ENCODE assay signal across 9 mouse cellular contexts in the genomic region with DNA sequence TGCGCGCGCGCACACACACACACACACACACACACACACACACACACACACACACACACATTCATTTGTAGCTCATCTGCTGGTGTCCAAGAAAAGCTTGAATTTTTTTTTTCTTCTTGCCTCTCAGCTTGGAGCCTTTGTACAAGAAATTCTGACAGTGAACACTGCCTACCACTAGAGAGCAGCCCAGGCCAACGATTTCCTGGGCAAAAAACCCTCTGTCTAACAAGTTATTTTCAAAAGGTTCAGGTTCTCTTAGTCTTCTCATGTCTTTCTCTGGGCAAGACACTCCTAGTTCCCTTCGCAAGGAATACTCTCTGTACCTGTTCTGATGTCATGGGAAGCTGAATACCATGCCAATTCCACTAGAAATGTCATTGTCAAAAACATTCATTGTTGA.
A peak's percentile ranks its signal among the peaks of the same experiment; 100 is the strongest.
DNase-seq lines count a peak whose midpoint lies in the region; ATAC-seq and TF ChIP-seq lines count a peak whose summit lies in the region.
"Had no signal": no experiment of that assay in that cellular context is flagged by ENCODE, and none has a peak within 500 bp of the region (broad histone marks: within the 10 kb centered on the region; RNA-seq: fewer than 3 reads in every experiment).

No protein-coding gene starts in this region.

- no peak overlapping the region for H3K27ac ChIP-seq in heart, postnatal 0 days (ENCODE audit: low read depth)
- no peak overlapping the region for H3K27ac ChIP-seq in heart, embryonic 10.5 days
- H3K27ac ChIP-seq in forebrain, embryonic 15.5 days (replicated peaks) = no peak overlapping the region

- TF ChIP-seq EP300 in heart, postnatal 0 days (IDR thresholded peaks at IDR 0.05; ENCODE audit: low read depth) = no peak

- no peaks in the 10 kb centered on the region for H3K27me3 ChIP-seq in heart, postnatal 0 days (ENCODE audit: control insufficient read depth, insufficient read depth, low read length)
- no peaks in the 10 kb centered on the region for H3K27me3 ChIP-seq in heart, embryonic 10.5 days (ENCODE audit: insufficient read depth, poor library complexity, severe bottlenecking)
- H3K27me3 ChIP-seq in forebrain, embryonic 15.5 days = no peaks in the 10 kb centered on the region

- no peak for DNase-seq in heart, postnatal 0 days (ENCODE audit: low spot score)
- no peak for DNase-seq in heart, embryonic 10.5 days (ENCODE audit: low spot score)
- peak; percentile 27 for DNase-seq in urinary bladder, adult 2 months (ENCODE audit: low spot score)
- DNase-seq in urinary bladder, postnatal 10 days (ENCODE audit: low spot score) = no peak
- peak; percentile 63 to 77 for DNase-seq in layer of hippocampus, postnatal 10 days (ENCODE audit: low spot score in 2 of 2)
- peak; percentile 46 for DNase-seq in right cerebral cortex, adult 18-20 months
- DNase-seq in spleen, adult 12 weeks (ENCODE audit: low spot score) = no peak

- no peak overlapping the region for H3K4me3 ChIP-seq in heart, postnatal 0 days (ENCODE audit: low read depth, low read length)
- no peak overlapping the region for H3K4me3 ChIP-seq in heart, embryonic 10.5 days
- no peak overlapping the region for H3K4me3 ChIP-seq in forebrain, embryonic 15.5 days
- H3K4me3 ChIP-seq: myocyte had no signal

- H3K9ac ChIP-seq in heart, postnatal 0 days (replicated peaks; ENCODE audit: low read depth, low read length) = no peak overlapping the region
- no peak overlapping the region for H3K9ac ChIP-seq in forebrain, embryonic 15.5 days (replicated peaks)

- peaks cover 3% of the 10 kb centered on the region; the same call in 1 of the 2 replicates for H3K4me1 ChIP-seq in heart, postnatal 0 days (ENCODE audit: control insufficient read depth, insufficient read depth)
- no peaks in the 10 kb centered on the region for H3K4me1 ChIP-seq in heart, embryonic 10.5 days
- H3K4me1 ChIP-seq in forebrain, embryonic 15.5 days = no peaks in the 10 kb centered on the region

- H3K9me3 ChIP-seq in heart, postnatal 0 days (replicated peaks; ENCODE audit: control insufficient read depth, low read length) = no peaks in the 10 kb centered on the region
- H3K9me3 ChIP-seq in heart, embryonic 10.5 days = no peaks in the 10 kb centered on the region
- H3K9me3 ChIP-seq in forebrain, embryonic 15.5 days = no peaks in the 10 kb centered on the region

- no peaks in the 10 kb centered on the region for H3K36me3 ChIP-seq in heart, postnatal 0 days (replicated peaks; ENCODE audit: control insufficient read depth, insufficient read depth, low read length)
- no peaks in the 10 kb centered on the region for H3K36me3 ChIP-seq in heart, embryonic 10.5 days
- H3K36me3 ChIP-seq in forebrain, embryonic 15.5 days = no peaks in the 10 kb centered on the region

- peak; percentile 62 for TF ChIP-seq CTCF in heart, postnatal 0 days (IDR thresholded peaks at IDR 0.05; ENCODE audit: low read depth)

- WGBS in heart, postnatal 0 days = 82% methylated on average over 6 of the region's 6 CpGs
- 82% methylated on average over 6 of the region's 6 CpGs for WGBS in heart, embryonic 10.5 days
- 83% methylated on average over 6 of the region's 6 CpGs for WGBS in forebrain, embryonic 15.5 days

- no peak overlapping the region for H3K4me2 ChIP-seq in heart, postnatal 0 days (ENCODE audit: low read depth, low read length)
- H3K4me2 ChIP-seq in forebrain, embryonic 15.5 days (replicated peaks) = no peak overlapping the region

- ATAC-seq in heart, postnatal 0 days (ENCODE audit: insufficient read depth, low read depth) = no peak
- peak; percentile 55; the same call in 1 of the 2 replicates for ATAC-seq in forebrain, embryonic 15.5 days (replicated peaks)

Comparison
In these comparisons a context has a peak if more than half of its experiments do, and no peak if none do; other contexts are left out.
1. DNase-seq: peak in urinary bladder, adult 2 months (single experiment), layer of hippocampus, postnatal 10 days (2 of 2) and right cerebral cortex, adult 18-20 months (single experiment); none in heart, postnatal 0 days (single experiment), heart, embryonic 10.5 days (single experiment), urinary bladder, postnatal 10 days (single experiment) and spleen, adult 12 weeks (single experiment).